Mouse (Mus musculus) gastrocnemius, adult 2 months (tissue): Measurements from ENCODE around the gene Sergef. TPM values are rescaled to one million over a fixed set of nuclear protein-coding genes. Genes with fewer than 3 reads are reported as not detected.

Experiments
- DNase-seq: peaks from one replicate; pipeline ENCODE4 v3.0.0; 2022
- H3K27ac ChIP-seq: fragments of 200-600 bp; 2 replicates; pipeline ENCODE4 v1.8.1; 2022; ENCODE audit warnings: mild to moderate bottlenecking
- H3K4me3 ChIP-seq: fragments of 200-600 bp; 2 replicates; pipeline ENCODE4 v1.8.1; 2022; ENCODE audit warnings: mild to moderate bottlenecking, moderate library complexity
- CTCF ChIP-seq: fragments of 200-600 bp; IDR thresholded peaks from 2 replicates; pipeline ENCODE4 v1.8.1; 2022; ENCODE audit warnings: antibody characterized with exemption, mild to moderate bottlenecking, moderate library complexity
- intact Hi-C: fragments of 180-260 bp; cut with DNase I; formaldehyde crosslinking; loops from one replicate; pipeline ENCODE4 v1.15.1; 2025
- total RNA-seq, 2 experiments: library from RNA; stranded (reverse); gene quantifications; 2 replicates each; pipeline ENCODE4 v1.2.3; 2021

The Sergef gene
- total RNA-seq, 2 experiments from 2014 or later: 2.1 to 3.5 TPM

GRCm38 (mm10) chr7:46515960-46516359, 123.6 kb downstream of the Sergef start:
- DNase-seq: no peak
- TF ChIP-seq CTCF: peak; percentile 42
- intact Hi-C loops: no loop called here
- Histone ChIP-seq H3K4me3 (no peak overlapping the region), H3K27ac (no peak overlapping the region)

GRCm38 (mm10) chr7:46514981-46515380, 124.6 kb downstream of the Sergef start:
- intact Hi-C loops: no loop called here
- H3K4me3 ChIP-seq: no peak overlapping the region
- no peak overlapping the region for H3K27ac ChIP-seq
- no peak for TF ChIP-seq CTCF
- DNase-seq: no peak

- intact Hi-C loops: no loop called here
- Histone ChIP-seq H3K27ac (no peak overlapping the region), H3K4me3 (no peak overlapping the region)
- TF ChIP-seq CTCF: no peak
- DNase-seq: no peak
Observed at GRCm38 (mm10) chr7:46513562-46513961, 126.0 kb downstream of the Sergef start.

GRCm38 (mm10) chr7:46512792-46513191, 126.8 kb downstream of the Sergef start:
- no peak for TF ChIP-seq CTCF
- no peak overlapping the region for H3K27ac ChIP-seq
- intact Hi-C loops: no loop called here
- H3K4me3 ChIP-seq: no peak overlapping the region
- no peak for DNase-seq

- intact Hi-C loops: no loop called here
- H3K4me3 ChIP-seq: no peak overlapping the region
- DNase-seq: no peak
- no peak for TF ChIP-seq CTCF
- H3K27ac ChIP-seq: no peak overlapping the region
Observed at GRCm38 (mm10) chr7:46510806-46511205, 128.8 kb downstream of the Sergef start.

- no peak; the same call in 1 of the 2 replicates for TF ChIP-seq CTCF
- intact Hi-C loops: no loop called here
- DNase-seq: peak; percentile 28
- Histone ChIP-seq H3K4me3 (peak overlapping the region; percentile 64), H3K27ac (peak overlapping the region; percentile 25; the same call in 1 of the 2 replicates)
Observed at GRCm38 (mm10) chr7:46509391-46510310, 130.0 kb downstream of the Sergef start.

- TF ChIP-seq CTCF: no peak
- Histone ChIP-seq H3K4me3 (no peak overlapping the region), H3K27ac (no peak overlapping the region)
- intact Hi-C loops: no loop called here
- DNase-seq: no peak
Observed at GRCm38 (mm10) chr7:46508590-46509318, 130.9 kb downstream of the Sergef start.

- TF ChIP-seq CTCF: no peak
- intact Hi-C loops: no loop called here
- Histone ChIP-seq H3K4me3 (no peak overlapping the region), H3K27ac (no peak overlapping the region)
- DNase-seq: no peak
Observed at GRCm38 (mm10) chr7:46504157-46504556, 135.4 kb downstream of the Sergef start.

- intact Hi-C loops: no loop called here
- TF ChIP-seq CTCF: no peak
- Histone ChIP-seq H3K4me3 (no peak overlapping the region), H3K27ac (no peak overlapping the region)
- no peak for DNase-seq
Observed at GRCm38 (mm10) chr7:46502650-46503049, 137.0 kb downstream of the Sergef start.

- Histone ChIP-seq H3K27ac (no peak overlapping the region), H3K4me3 (no peak overlapping the region)
- TF ChIP-seq CTCF: no peak
- intact Hi-C loops: no loop called here
- DNase-seq: no peak
Observed at GRCm38 (mm10) chr7:46501458-46501857, 138.1 kb downstream of the Sergef start.

- TF ChIP-seq CTCF: no peak
- intact Hi-C loops: no loop called here
- DNase-seq: no peak
- H3K27ac ChIP-seq: no peak overlapping the region
- no peak overlapping the region for H3K4me3 ChIP-seq
Observed at GRCm38 (mm10) chr7:46499561-46499960, 140.0 kb downstream of the Sergef start.

- H3K27ac ChIP-seq: no peak overlapping the region
- H3K4me3 ChIP-seq: no peak overlapping the region
- no peak for TF ChIP-seq CTCF
- no peak for DNase-seq
- intact Hi-C loops: no loop called here
Observed at GRCm38 (mm10) chr7:46492134-46492678, 147.4 kb downstream of the Sergef start.

- DNase-seq: no peak
- intact Hi-C loops: no loop called here
- no peak overlapping the region for H3K27ac ChIP-seq
- TF ChIP-seq CTCF: no peak
- H3K4me3 ChIP-seq: no peak overlapping the region
Observed at GRCm38 (mm10) chr7:46487354-46487753, 152.3 kb downstream of the Sergef start.
